Mouse (Mus musculus): ENCODE data around the gene Plk2.

DNA sequence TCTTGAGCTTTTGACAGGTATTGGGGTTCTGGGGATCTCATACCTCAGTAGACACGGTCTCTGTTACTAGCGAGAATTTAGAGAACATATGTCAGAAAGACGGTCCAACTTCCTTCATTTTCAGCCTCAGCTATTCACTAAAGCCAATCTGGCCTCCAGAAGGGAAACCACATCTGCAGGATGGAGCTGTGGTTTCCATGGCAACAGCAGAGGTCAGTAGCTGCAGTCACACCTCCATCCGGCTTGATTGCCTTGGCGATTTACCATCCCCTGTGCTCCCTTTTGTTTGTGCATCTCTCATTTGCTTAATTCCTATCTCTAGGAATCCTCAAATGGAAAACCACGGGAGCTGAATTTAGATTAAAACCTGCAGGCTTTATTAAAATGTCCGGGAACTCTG lies 48.1 kb upstream of the Plk2 start:
- TF ChIP-seq CTCF (IDR thresholded peaks at IDR 0.05; ENCODE audit: low read depth, low read length) (no peak), POLR2AphosphoS5 (IDR thresholded peaks at IDR 0.05; ENCODE audit: insufficient replicate concordance, low read depth, low read length) (no peak), TAL1 (conservative IDR thresholded peaks at IDR 0.05; ENCODE audit: low read depth, low read length) (no peak), GATA1 (IDR thresholded peaks at IDR 0.05; ENCODE audit: borderline replicate concordance, low read length) (no peak), GATA2 (IDR thresholded peaks at IDR 0.05; ENCODE audit: borderline replicate concordance, low read depth, low read length) (no peak)

Measured in G1E (cell line).